Mouse (Mus musculus) forebrain, embryonic 15.5 days (tissue): ENCODE results near the gene Taco1. TPM values are rescaled to one million over a fixed set of nuclear protein-coding genes. Genes with fewer than 3 reads are reported as not detected.

Experiments
- ATAC-seq: fragments of 200-750 bp; cut with Nextera tagmentation; replicated peaks from 2 replicates; pipeline ENCODE4 v1.8.0; 2017; ENCODE audit warnings: mild to moderate bottlenecking, moderate TSS enrichment, moderate library complexity
- H3K27ac ChIP-seq: fragments of 300-500 bp; sonication (generic); replicated peaks from 2 replicates; pipeline ENCODE4 v1.5.1; 2015; ENCODE audit warnings: mild to moderate bottlenecking, inconsistent platforms
- H3K27me3 ChIP-seq: fragments of 300-500 bp; sonication (generic); 2 replicates; pipeline ENCODE4 v1.6.1; 2015; ENCODE audit warnings: inconsistent platforms
- H3K36me3 ChIP-seq: fragments of 300-500 bp; sonication (generic); 2 replicates; pipeline ENCODE4 v1.6.1; 2015; ENCODE audit warnings: mild to moderate bottlenecking, inconsistent platforms
- H3K4me1 ChIP-seq: fragments of 300-500 bp; sonication (generic); 2 replicates; pipeline ENCODE4 v1.6.1; 2015; ENCODE audit warnings: inconsistent platforms
- H3K4me2 ChIP-seq: fragments of 300-500 bp; sonication (generic); replicated peaks from 2 replicates; pipeline ENCODE4 v1.6.1; 2015; ENCODE audit warnings: mild to moderate bottlenecking, inconsistent platforms
- H3K4me3 ChIP-seq: fragments of 300-500 bp; sonication (generic); 2 replicates; pipeline ENCODE4 v1.5.1; 2015; ENCODE audit warnings: mild to moderate bottlenecking, inconsistent platforms
- H3K9ac ChIP-seq: fragments of 300-500 bp; sonication (generic); replicated peaks from 2 replicates; pipeline ENCODE4 v1.6.1; 2015; ENCODE audit warnings: mild to moderate bottlenecking, inconsistent platforms
- H3K9me3 ChIP-seq: fragments of 300-500 bp; sonication (generic); 2 replicates; pipeline ENCODE4 v1.6.1; 2016; ENCODE audit warnings: inconsistent platforms
- WGBS: fragments of 180-500 bp; shearing (Covaris S2); methylation state at CpG from one replicate; pipeline ENCODE4 v1.1.7; 2015; ENCODE audit warnings: mixed read lengths; 5-methylcytosine and 5-hydroxymethylcytosine counted together
- polyA plus RNA-seq: library from polyadenylated mRNA; unstranded; fragments of >200 nt; fragmentation: Nextera tagmentation; extraction: Ambion mirVana; gene quantifications from 2 replicates; pipeline ENCODE4 v1.2.1, GENCODE M21; 2015

The Taco1 gene
- polyA plus RNA-seq, 1 experiment from 2014 or later: 7.2 TPM

DNA sequence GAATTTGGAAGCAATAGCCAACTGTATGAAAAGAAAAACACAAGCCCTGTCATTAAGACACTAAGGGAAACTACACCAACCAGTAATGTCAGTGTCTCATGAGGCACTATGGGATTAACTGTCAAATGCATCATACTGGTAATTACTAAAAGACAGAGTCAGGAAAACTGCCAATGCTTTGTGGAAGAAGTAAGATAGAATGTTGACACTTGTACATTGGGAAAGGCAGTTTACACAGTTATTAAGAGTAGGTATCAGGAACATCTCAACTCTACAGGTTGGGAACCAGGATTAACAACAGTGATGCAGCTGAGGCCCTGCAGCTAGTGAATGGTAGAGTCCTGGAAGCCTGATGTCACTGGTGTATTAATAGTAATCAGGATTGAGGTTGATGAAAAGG is 21.5 kb upstream of the Taco1 start:
- Histone ChIP-seq H3K4me1 (peaks cover 10% of the 10 kb centered on the region; the same call in 1 of the 2 replicates), H3K27ac (no peak overlapping the region), H3K4me2 (no peak overlapping the region), H3K4me3 (no peak overlapping the region), H3K36me3 (peaks cover 23% of the 10 kb centered on the region), H3K9ac (no peak overlapping the region), H3K27me3 (no peaks in the 10 kb centered on the region), H3K9me3 (no peaks in the 10 kb centered on the region)
- no peak for ATAC-seq

DNA sequence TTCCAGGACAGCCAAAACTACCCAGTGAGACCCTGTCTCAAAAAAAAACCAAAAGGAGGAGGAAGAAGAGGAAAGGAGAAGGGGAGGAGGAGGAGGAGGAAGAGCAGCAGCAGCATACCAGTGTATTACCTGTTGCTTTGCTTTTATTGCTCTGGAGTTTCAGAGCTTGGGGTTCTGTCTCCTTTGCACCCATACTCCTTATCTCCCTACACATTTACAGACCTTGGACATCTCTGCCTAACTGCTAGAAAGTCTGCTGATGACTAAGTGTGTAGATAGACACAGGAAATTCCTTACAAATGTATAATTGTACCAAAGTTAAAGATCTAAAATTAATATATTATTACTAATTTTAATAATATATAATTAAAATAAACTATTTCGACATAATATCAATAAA is 20.6 kb upstream of the Taco1 start:
- Histone ChIP-seq H3K4me1 (0 out of 2 replicates have a peak, but pooled peaks cover 5% of the 10 kb centered on the region), H3K9me3 (no peaks in the 10 kb centered on the region), H3K9ac (no peak overlapping the region), H3K36me3 (peaks cover 31% of the 10 kb centered on the region), H3K4me2 (no peak overlapping the region), H3K27me3 (no peaks in the 10 kb centered on the region), H3K27ac (no peak overlapping the region), H3K4me3 (no peak overlapping the region)
- ATAC-seq: no peak
- WGBS: 94% methylated on average over 1 of the region's 1 CpGs

DNA sequence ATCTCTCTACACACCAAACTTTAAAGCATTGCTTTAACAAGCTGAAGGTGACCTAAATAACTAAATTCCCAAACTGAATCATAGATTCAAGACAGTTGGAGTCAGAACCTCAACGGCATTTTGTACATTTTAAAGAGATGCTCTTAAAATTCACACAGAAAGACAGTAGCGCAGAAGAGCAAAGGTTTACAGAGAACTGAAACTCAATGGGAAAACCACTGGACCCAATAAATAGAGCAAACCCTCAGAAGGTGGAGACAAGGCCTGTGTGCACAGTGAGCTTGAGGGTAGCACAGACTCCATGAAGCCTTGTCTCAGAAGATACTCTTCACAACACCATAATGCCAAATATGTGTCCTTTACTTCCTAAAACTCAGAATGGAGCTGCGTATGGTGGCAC is 20.1 kb upstream of the Taco1 start:
- Histone ChIP-seq H3K9ac (no peak overlapping the region), H3K4me2 (no peak overlapping the region), H3K9me3 (no peaks in the 10 kb centered on the region), H3K4me3 (no peak overlapping the region), H3K27me3 (no peaks in the 10 kb centered on the region), H3K36me3 (peaks cover 33% of the 10 kb centered on the region), H3K27ac (no peak overlapping the region), H3K4me1 (0 out of 2 replicates have a peak, but pooled peaks cover under 1% of the 10 kb centered on the region)
- WGBS: 97% methylated on average over 3 of the region's 3 CpGs
- no peak for ATAC-seq

DNA sequence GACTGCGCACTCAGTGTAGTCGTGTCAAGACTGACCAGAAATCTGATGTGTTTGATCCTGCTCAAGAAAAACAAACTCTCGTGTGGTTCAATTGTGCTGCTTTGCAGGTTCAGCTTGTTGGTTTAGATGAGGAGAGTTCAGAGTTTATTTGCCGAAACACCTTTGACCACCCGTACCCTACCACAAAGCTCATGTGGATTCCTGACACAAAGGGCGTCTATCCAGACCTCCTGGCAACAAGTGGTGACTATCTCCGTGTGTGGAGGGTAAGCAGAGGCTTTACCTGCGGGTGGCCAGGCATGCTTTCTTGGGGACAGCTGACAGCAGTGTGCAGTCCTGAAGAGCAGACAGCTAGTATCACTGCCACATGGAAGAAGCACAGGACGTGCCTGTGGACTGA is 19.3 kb upstream of the Taco1 start:
- Histone ChIP-seq H3K9ac (no peak overlapping the region), H3K4me1 (no peaks in the 10 kb centered on the region), H3K4me3 (no peak overlapping the region), H3K36me3 (peaks cover 41% of the 10 kb centered on the region), H3K4me2 (no peak overlapping the region), H3K27me3 (no peaks in the 10 kb centered on the region), H3K27ac (no peak overlapping the region), H3K9me3 (no peaks in the 10 kb centered on the region)
- no peak for ATAC-seq
- WGBS: 86% methylated on average over 9 of the region's 9 CpGs

DNA sequence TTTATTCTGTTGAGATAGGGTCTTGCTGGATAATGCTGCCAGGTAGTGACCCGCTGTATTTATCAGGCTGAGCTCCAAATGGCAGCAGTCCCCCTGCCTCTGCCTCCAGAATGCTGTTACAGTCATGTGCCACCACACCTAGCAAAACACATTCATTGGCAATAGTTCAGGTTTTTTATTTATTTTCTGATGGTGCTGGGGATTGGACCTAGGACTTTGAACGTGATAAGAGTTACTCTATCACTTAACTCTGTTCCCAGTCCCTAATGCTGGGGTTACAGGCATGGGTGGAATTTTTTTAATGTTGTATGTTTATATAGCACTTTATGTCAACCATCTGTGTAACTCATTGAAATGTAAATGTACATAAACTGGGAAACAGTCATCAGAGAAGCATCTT is 11.9 kb upstream of the Taco1 start:
- no peak overlapping the region for H3K4me2 ChIP-seq
- no peak overlapping the region for H3K27ac ChIP-seq
- H3K27me3 ChIP-seq: no peaks in the 10 kb centered on the region
- no peak overlapping the region for H3K4me3 ChIP-seq
- H3K9me3 ChIP-seq: no peaks in the 10 kb centered on the region
- ATAC-seq: no peak
- WGBS: 93% methylated on average over 2 of the region's 2 CpGs
- peaks cover 94% of the 10 kb centered on the region for H3K36me3 ChIP-seq
- no peak overlapping the region for H3K9ac ChIP-seq
- no peaks in the 10 kb centered on the region for H3K4me1 ChIP-seq

DNA sequence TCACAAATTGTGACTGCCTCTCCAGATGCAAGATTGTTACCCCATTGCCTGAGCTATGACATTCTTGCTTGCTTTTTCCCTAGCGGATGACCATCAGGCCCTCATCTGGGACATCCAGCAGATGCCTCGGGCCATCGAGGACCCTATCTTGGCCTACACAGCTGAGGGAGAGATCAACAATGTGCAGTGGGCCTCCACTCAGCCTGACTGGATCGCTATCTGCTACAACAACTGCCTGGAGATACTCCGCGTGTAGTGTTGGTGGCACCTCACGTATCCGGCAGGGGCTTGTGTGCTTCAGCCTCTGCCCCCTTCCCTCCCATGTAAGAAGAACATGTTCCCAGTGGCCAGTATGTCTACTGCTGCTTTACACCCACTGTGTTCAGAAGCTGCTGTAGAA is 11.3 kb upstream of the Taco1 start:
- H3K9ac ChIP-seq: no peak overlapping the region
- H3K36me3 ChIP-seq: peaks cover 95% of the 10 kb centered on the region
- H3K9me3 ChIP-seq: no peaks in the 10 kb centered on the region
- H3K27me3 ChIP-seq: no peaks in the 10 kb centered on the region
- 96% methylated on average over 8 of the region's 8 CpGs for WGBS
- no peak overlapping the region for H3K27ac ChIP-seq
- no peak overlapping the region for H3K4me3 ChIP-seq
- H3K4me2 ChIP-seq: no peak overlapping the region
- H3K4me1 ChIP-seq: no peaks in the 10 kb centered on the region
- ATAC-seq: no peak

DNA sequence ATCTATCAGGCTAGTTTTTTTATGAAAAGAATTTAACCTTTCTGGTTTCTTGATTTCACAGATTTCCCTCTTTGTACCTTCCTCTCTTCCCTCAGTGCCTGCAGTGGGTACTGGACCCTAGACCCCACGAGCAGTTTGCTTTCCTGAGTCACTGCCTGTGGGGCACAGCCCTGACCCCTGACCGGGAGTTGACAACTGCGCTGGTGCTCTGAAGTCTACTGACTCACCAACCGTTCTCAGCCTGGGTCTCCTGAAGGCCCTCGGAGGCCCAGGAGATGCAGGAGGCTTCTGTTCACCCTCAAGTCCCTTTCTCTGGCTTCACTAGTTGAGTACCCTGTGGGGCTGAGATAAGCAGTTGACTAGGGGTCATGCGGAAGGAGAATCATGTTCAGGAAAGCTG is 10.5 kb upstream of the Taco1 start:
- H3K27me3 ChIP-seq: no peaks in the 10 kb centered on the region
- no peak overlapping the region for H3K4me3 ChIP-seq
- H3K27ac ChIP-seq: no peak overlapping the region
- no peak overlapping the region for H3K4me2 ChIP-seq
- no peaks in the 10 kb centered on the region for H3K9me3 ChIP-seq
- H3K36me3 ChIP-seq: peaks cover 96% of the 10 kb centered on the region
- no peaks in the 10 kb centered on the region for H3K4me1 ChIP-seq
- WGBS: 93% methylated on average over 6 of the region's 6 CpGs
- no peak overlapping the region for H3K9ac ChIP-seq
- ATAC-seq: no peak

DNA sequence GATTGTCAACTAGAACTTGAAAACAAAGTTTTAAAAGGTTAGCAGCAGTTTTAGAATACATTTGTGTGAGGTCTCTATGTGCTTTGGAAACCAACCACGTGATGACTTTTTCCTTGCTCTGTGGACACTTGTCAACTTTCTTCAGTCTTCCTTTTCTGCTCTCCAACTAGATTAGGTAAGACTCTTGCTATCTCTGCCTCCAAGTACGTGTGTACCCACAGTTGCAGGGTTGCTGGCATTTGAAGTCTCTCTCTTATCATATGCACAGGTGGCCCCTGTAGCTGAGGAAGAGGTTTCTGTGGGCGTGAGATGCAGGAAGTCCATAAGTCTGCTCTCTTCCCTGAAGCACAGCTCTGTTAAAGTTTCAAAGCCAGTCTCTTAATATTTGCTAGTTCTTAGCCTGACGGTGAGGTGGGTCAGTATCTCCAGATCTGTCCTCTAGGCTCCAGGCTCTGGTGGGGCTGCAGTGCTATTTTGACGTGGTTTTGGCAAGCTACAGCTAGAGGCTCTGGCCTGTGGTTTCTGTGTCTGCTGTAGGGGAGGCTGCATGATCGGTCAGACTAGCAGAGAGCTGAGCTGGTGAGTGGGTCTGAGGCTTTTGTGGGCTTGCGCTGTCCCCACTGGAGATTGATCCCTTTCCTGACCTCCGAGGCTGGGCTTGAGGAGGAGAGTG is 8.9 kb upstream of the Taco1 start:
- 92% methylated on average over 8 of the region's 8 CpGs for WGBS
- Histone ChIP-seq H3K4me3 (no peak overlapping the region), H3K4me2 (no peak overlapping the region), H3K4me1 (no peaks in the 10 kb centered on the region), H3K9me3 (no peaks in the 10 kb centered on the region), H3K9ac (no peak overlapping the region), H3K27me3 (no peaks in the 10 kb centered on the region), H3K27ac (no peak overlapping the region), H3K36me3 (peaks cover 82% of the 10 kb centered on the region)
- no peak for ATAC-seq

DNA sequence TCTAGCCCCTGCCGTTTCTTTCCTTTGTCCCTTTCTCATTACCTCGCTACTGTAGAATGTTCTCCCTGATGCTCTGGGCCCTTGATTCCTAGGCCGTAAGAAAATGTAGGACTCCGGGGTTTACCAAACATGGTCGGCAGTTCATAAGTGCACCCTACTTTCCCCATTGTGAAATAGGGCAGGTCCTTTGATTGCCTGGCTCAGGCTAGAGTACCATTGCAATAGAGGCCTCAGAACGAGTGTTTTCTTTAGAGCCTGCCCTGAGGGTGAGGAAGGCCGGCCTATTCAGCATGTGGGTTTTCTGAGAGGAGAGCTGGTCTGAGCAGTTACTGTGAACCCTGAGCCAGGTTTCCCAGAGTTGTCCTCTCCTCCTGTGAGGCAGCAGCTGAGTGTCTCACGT is 7.8 kb upstream of the Taco1 start:
- Histone ChIP-seq H3K4me3 (no peak overlapping the region), H3K9ac (no peak overlapping the region), H3K27me3 (no peaks in the 10 kb centered on the region), H3K9me3 (no peaks in the 10 kb centered on the region), H3K36me3 (peaks cover 72% of the 10 kb centered on the region), H3K4me2 (no peak overlapping the region), H3K27ac (no peak overlapping the region), H3K4me1 (no peaks in the 10 kb centered on the region)
- WGBS: 70% methylated on average over 8 of the region's 8 CpGs
- no peak for ATAC-seq

DNA sequence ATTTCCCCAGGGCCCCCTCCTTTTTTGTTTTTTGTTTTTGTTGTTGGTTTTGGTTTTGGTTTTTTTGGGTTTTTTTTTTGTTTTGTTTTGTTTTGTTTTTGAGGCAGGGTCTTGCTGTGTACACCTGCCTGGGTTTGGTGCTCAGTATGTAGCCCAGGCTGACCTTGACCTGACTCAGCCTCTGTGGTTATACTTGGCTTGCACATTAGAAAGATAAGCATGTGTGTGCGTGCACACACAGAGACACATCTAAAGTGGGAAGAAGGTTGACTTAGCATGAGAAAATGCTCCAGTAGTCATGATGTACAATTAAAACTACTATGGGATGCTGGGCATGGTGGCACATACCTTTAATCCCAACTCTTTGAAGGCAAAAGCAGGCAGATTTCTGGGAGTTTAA is 5.3 kb upstream of the Taco1 start:
- H3K9me3 ChIP-seq: no peaks in the 10 kb centered on the region
- peaks cover 47% of the 10 kb centered on the region for H3K36me3 ChIP-seq
- no peak overlapping the region for H3K4me3 ChIP-seq
- 91% methylated on average over 1 of the region's 1 CpGs for WGBS
- no peaks in the 10 kb centered on the region for H3K27me3 ChIP-seq
- ATAC-seq: no peak
- H3K4me1 ChIP-seq: no peaks in the 10 kb centered on the region
- H3K9ac ChIP-seq: no peak overlapping the region
- H3K4me2 ChIP-seq: no peak overlapping the region
- H3K27ac ChIP-seq: no peak overlapping the region

DNA sequence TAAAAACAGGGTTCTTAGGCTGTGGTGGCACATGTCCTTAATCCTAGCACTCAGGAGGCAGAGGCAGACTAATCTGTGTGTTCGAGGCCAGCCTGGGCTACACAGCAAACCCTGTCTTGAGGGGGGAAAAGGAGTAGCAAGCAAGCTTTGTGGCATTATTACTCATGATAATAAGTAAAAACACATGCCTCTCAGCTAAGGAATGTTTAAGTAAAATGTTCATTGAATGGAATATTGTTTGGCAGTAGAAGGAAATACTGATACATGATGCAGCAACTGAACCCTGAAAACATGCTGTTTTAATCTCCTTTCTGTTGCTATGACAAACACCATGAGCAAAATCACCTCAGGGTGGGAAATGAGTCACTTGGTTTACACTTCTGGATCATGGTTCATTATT is 4.5 kb upstream of the Taco1 start:
- H3K36me3 ChIP-seq: peaks cover 39% of the 10 kb centered on the region
- ATAC-seq: no peak
- no peak overlapping the region for H3K4me3 ChIP-seq
- H3K9me3 ChIP-seq: no peaks in the 10 kb centered on the region
- no peak overlapping the region for H3K27ac ChIP-seq
- no peak overlapping the region for H3K4me2 ChIP-seq
- no peaks in the 10 kb centered on the region for H3K27me3 ChIP-seq
- WGBS: 90% methylated on average over 1 of the region's 1 CpGs
- H3K9ac ChIP-seq: no peak overlapping the region
- peaks cover 1% of the 10 kb centered on the region for H3K4me1 ChIP-seq

DNA sequence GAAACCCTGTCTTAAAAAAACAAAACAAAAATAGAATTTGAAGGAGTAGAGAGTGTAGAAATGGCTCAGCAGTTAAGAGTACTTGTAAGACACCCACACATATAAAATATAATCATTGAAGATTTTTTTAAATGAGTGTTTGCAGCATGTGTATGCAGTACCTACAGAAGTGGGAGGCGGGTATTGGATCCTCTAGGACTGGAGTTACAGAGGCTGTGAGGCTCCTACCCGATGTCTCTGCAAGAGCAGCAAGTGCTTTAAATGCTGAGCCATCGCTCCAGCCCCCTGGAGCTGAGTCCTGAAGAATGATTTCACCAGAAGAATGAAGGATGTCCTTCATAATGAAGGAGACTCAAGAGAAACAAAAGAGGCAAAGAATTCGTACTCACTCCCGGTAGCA is 2.1 kb upstream of the Taco1 start:
- H3K27me3 ChIP-seq: no peaks in the 10 kb centered on the region
- no peak overlapping the region for H3K4me2 ChIP-seq
- 87% methylated on average over 5 of the region's 5 CpGs for WGBS
- H3K4me3 ChIP-seq: no peak overlapping the region
- peaks cover 15% of the 10 kb centered on the region for H3K36me3 ChIP-seq
- peaks cover 14% of the 10 kb centered on the region for H3K4me1 ChIP-seq
- H3K27ac ChIP-seq: no peak overlapping the region
- H3K9ac ChIP-seq: no peak overlapping the region
- no peaks in the 10 kb centered on the region for H3K9me3 ChIP-seq
- ATAC-seq: no peak
